Mouse (Mus musculus) heart, adult 2 months (tissue): ENCODE measurements around the gene Mindy3.

Experiments
- CTCF ChIP-seq: fragments of 200-600 bp; IDR thresholded peaks from 2 replicates; pipeline ENCODE4 v1.8.1; 2022; ENCODE audit warnings: antibody characterized with exemption, mild to moderate bottlenecking, moderate library complexity
- POLR2A ChIP-seq: fragments of 200-500 bp; IDR thresholded peaks from 2 replicates; pipeline ENCODE4 v1.6.1; 2011; ENCODE audit warnings: mild to moderate bottlenecking, low read depth, low read length, control low read depth; ENCODE audit not compliant: insufficient read depth

- TF ChIP-seq CTCF, result no peak
- TF ChIP-seq POLR2A, result no peak
Observed at GRCm38 (mm10) chr2:12384389-12384788, 34.9 kb downstream of the Mindy3 start.
